Mouse (Mus musculus): ENCODE measurements around the gene Slc36a4. TPM values are rescaled to one million over a fixed set of nuclear protein-coding genes. Genes with fewer than 3 reads are reported as not detected.

Slc36a4 gene
- total RNA-seq (2021), result 10 to 100 TPM; 15.7 to 16.2 TPM

DNA sequence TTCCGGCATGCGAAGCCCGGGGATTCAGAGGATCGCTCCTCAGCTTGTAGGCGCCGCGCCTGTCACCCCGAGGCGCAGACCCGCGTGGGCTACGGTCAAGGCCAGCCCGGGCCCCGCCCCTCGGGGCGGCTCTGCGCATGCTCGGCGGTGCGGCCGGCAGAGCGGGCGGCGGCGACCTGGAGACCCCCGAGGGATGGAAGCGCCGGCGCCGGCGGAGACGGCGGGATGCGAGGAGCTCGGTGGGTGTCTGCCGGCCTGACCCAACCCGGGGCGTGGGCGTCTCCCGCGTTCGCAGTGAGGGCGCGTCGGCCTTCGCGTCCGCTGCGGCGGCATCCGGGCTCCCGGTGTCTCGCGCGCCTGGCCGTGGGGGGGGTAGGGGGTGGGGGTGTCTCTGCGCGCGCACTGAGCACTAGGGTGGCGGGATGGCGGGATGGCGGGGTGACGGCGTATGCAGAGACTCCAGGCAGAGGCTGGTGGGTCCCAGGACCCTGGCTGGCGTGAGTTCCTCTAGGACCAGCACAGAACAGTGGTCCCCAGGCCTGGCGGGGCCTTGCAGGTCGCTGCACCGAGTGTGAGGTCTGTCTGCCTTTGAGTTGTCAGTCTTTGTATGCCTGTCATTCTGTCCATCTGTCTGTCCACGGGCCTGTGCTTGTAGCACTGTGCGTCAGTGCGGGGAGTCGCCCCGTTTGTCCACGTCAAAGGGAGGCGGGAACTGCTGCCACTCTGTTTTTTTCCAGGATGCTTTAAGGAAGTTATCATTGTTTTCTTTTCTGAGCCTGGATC, at the start of gene Slc36a4:
Slc36a4 (plus strand) TSS at position 140 of the 783 bp plus-strand sequence.
- DNase-seq, result peak; percentile 80 to 82
- intact Hi-C loops (cut with DNase I), result loop anchor here (5.0 kb wide), 1 partner anchor 173 kb away; no protein-coding TSS in a partner anchor

GRCm38 (mm10) chr9:15664606-15665005, 44.9 kb upstream of the Slc36a4 start:
- DNase-seq, result no peak
- intact Hi-C loops (cut with DNase I), result no loop called here

GRCm38 (mm10) chr9:15669452-15669851, 40.1 kb upstream of the Slc36a4 start:
- intact Hi-C loops (cut with DNase I), result no loop called here
- no peak for DNase-seq

DNA sequence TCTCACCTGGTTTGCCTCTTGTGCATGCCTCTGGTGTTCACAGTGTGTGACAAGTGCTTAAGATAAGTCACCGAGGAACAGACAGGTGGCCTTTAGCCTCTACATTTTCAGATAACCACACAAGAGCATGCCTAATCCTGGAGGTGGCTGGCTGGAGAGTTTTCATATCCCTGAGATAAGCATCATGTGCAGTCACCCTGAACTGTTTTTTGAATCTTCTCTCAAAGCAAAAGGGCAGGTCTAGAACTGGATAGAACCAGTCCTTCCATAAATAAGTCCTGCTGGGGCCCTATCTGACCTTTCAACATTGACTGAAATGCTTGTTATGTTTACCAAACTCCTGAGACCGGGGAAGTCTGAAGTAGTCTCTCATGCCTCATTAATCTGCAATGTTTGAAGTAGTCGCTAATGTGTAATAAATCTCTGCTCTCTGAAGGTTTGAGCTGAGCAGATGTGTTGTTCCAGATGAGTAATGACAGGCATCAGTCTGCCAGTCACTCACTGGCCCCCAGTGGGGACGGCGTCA, 39.5 kb upstream of the Slc36a4 start:
- DNase-seq, result peak in 1 of 2 experiments; percentile 12
- intact Hi-C loops (cut with DNase I), result no loop called here

- intact Hi-C loops (cut with DNase I), result no loop called here
- no peak for DNase-seq
These were observed 37.3 kb upstream of the Slc36a4 start for GRCm38 (mm10) chr9:15672251-15672650.

DNA sequence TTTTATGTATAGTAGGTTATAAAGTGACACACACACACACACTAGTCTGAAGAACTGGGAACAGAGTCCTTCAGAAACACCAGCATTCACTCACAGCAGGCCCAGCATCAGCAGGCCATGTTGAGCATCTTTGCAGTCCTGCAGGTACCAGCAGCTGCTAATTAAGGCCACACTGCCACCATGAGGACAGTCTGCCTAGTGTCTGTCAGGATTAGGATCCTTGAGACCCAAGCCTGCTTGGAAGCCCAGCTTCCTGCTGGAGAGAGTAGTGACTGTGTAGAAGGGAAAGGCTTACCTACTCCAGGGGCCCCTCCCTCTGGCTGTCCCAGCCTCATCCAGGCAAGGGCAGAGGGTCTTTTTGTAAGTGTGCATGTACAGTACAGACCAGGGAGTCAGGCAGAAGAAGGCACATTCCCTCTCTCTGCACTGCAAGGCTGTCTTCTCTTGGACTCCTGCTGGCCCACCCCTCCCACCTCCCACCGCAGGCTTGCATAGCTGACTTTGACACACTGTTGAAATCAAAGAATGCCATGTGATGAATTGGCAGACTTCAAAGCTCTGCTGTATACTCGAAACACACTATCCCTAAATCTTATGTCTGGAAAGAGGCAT, 27.6 kb upstream of the Slc36a4 start:
- peak; percentile 85 to 87 for DNase-seq

GRCm38 (mm10) chr9:15685215-15685614, 24.3 kb upstream of the Slc36a4 start:
- intact Hi-C loops (cut with DNase I), result loop anchor here (1.0 to 10.0 kb wide), 2 partner anchors 195 to 1580 kb away; no protein-coding TSS in a partner anchor
- DNase-seq, result peak; percentile 77 to 89

More for the DNA sequence above, 27.6 kb upstream of the Slc36a4 start:
- intact Hi-C loops (cut with DNase I), result loop anchor here (1.0 to 10.0 kb wide), 4 partner anchors 145 to 1583 kb away; no protein-coding TSS in a partner anchor

DNA sequence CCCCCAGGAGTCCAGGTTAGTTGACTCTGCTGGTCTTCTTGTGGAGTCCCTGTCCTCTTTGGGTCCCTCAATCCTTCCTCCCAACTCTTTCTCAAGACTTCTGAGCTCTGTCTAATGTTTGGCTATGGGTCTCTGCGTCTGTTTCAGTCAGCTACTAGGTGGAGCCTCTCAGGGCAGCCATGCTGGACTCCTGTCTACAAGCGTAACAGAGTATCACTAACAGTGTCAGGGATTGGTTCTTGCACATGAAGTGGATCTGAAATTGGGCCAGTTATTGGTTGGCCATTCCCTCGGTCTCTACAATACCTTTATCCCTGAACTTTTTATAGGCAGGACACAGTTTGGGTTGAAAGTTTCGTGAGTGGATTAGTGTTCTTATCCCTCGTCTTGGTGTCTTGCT, 22.2 kb upstream of the Slc36a4 start:
- intact Hi-C loops (cut with DNase I), result loop anchor here (10.0 kb wide), 1 partner anchor 1577 kb away; no protein-coding TSS in a partner anchor
- DNase-seq, result no peak

DNA sequence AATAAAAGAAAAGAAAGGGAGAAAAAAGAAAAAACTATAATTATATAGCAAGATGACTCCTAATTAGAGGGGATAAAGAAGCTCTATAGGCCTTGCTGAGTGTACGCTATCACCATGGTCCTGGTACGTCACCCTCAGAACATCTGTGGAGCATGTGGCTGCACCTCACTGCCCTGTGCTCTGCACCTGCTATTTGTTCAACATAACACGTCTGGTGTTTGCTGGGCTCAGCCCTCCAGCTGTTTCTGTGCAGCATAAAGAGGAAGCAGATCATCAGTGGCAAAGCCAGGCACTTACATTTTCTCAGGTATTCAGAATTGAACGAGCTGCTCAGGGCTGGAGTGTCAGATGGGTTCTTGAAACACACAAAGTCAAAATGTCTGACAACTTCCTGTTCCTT, 15.7 kb upstream of the Slc36a4 start:
- intact Hi-C loops (cut with DNase I), result no loop called here
- DNase-seq, result no peak

DNA sequence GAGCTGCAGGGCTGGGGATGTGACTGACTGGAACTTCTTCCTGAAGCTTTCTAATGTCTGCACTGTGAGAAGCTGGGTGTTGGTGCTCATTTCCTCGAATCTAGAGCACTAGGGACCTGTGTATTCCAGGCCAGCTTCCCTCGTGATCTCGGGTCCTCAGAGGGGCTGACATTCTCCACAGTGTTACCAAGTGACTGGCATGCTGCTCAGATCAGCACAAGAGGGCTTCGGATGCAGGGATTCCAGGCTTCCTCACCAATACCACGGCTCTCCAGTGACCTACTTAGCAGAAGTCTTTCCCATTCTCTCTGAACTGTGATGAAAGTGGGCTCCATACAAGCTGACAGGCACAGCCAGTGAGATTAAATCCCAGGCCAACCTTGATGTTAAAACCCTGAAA, 14.5 kb upstream of the Slc36a4 start:
- intact Hi-C loops (cut with DNase I), result no loop called here
- DNase-seq, result no peak

DNA sequence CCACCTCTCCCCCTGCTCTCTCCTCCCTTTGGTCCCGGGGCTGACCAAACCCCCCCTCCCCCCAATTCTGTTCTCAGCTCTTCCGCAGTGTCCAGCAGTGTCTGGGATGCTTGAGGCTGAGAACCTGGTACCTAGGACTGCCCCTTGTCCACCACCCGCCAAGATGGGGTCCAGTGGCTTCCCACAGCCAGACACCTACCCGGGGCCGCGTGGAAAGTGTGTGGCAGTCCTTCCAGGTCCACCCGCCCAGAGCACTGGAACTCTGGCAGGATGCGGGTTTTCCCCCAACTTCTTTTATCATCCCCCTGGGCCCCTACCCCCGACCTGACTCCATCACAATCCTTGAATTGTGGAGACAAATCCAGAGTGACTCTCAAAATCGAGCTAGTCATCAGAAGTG, 3.8 kb upstream of the Slc36a4 start:
- intact Hi-C loops (cut with DNase I), result loop anchor here (5.0 kb wide), 1 partner anchor 177 kb away; no protein-coding TSS in a partner anchor

GRCm38 (mm10) chr9:15708979-15709598, 449 bp upstream of the Slc36a4 start:
- intact Hi-C loops (cut with DNase I), result loop anchor here (5.0 kb wide), 1 partner anchor 173 kb away; no protein-coding TSS in a partner anchor
- DNase-seq, result peak in 1 of 2 experiments; percentile 18

More for the DNA sequence above, 3.8 kb upstream of the Slc36a4 start:
- no peak for DNase-seq

DNA sequence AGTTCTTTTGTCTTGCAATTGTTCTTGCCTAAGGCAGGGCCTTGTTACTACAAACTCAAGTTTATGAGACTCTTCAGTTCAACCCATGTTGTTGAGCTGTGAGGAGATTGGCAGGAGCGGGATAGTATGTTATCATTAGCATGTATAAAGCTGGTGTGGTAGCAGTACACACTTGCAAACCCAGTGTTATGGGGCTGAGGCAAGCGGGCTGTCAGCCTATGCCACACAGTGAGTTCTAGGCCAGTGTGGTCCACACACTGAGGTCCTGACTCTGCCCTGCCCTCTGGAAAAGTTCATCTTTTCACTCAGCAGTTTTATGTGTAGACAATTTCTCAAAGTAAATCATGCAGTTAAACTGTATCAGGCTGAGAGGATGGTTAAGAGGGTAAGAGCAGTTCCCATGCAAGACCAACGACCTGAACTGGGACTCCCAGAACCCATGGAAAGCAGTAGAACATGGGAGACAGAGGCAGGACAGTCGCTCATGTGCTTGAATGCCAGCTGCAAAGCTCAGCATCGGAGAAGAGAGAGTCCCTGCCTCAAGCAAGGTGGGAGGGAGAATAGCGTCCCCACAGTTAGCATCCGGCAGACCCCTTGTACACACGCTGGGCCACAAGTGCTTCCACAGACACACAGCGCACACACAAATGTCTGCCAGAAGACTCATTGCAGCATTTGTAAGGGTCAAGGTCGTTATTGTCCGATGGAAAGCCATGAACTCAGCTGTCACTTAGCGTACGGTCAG, 1.5 kb downstream of the Slc36a4 start:
- DNase-seq, result no peak
- intact Hi-C loops (cut with DNase I), result no loop called here

DNA sequence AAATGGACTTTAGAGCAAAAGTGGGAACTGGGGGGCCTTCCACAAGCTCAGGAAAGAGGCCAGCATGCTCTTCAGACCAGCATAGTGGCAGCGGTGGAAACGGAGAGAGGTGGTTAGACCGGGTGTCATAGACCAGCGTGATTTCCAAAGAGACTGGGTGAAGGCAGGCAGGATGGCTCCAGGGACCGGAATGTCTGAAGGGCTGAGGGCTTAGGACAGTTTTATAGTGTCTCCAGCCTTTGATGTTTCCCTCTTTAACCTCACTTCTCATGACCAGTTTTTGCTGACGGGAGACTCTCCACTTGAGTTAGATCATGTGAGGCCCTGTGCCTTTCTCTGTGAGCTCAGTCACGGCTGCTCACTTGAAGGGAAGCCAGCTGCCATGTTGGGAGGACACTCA, 2.1 kb downstream of the Slc36a4 start:
- no peak for DNase-seq
- intact Hi-C loops (cut with DNase I), result no loop called here

DNA sequence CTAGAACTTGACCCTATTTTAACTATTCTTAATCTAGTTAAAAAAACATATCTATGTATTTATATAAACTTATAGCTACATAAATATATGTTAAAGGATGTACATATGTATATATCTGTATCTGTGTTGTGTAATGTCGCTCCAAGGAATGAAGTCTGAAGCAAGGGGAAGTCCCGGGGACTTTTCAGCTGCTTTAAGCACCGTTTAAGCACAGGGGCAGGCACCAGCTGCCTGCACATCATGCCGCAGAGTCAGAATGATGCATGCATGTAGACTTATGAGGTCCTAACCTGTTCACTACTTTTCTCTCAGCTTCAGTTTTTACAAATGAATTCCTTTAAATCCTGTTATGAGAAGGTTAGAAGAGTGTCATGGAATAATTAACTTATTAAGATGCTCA, 5.3 kb downstream of the Slc36a4 start:
- intact Hi-C loops (cut with DNase I), result no loop called here
- DNase-seq, result no peak

- intact Hi-C loops (cut with DNase I), result no loop called here
- DNase-seq, result no peak
These were observed 5.9 kb downstream of the Slc36a4 start for GRCm38 (mm10) chr9:15715193-15715989.

- intact Hi-C loops (cut with DNase I), result no loop called here
- no peak for DNase-seq
These were observed 7.8 kb downstream of the Slc36a4 start for GRCm38 (mm10) chr9:15717363-15717762.

DNA sequence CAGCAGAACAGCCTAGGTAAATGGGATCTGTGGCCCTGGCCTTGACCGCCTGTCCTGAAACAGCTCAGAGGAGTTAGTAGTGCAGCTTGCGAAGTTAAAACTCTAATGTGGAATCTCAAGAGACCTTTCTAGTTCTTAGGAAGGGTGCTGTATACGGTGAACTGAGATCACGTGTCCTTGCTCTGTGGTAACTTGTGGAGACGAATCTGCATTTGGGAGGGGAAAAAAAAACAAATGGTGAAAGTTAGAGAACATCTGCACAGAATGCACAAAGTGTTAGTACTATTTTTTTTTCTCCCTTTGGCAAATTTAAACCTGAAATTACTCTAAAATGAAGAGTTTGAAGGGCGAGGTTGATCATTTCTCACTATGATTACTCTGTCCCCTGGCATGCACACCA, 8.8 kb downstream of the Slc36a4 start:
- no peak for DNase-seq
- intact Hi-C loops (cut with DNase I), result no loop called here

DNA sequence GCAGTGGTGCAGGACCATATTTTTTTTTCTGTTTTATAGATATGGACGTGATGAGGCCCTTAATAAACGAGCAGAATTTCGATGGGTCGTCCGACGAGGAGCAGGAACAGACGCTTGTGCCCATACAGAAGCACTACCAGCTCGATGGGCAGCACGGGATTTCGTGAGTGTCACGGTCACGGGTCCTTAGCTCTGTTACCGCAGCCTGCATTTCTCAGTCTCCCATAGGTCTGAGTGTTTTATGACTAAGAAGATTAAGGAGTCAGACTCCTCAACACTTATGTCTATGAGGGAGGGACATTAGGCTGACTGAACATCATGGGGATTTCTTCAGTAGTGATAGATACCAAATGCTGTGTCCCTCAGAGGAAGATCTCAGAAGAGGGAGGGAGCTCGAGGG, 10.1 kb downstream of the Slc36a4 start:
- intact Hi-C loops (cut with DNase I), result no loop called here
- DNase-seq, result no peak

DNA sequence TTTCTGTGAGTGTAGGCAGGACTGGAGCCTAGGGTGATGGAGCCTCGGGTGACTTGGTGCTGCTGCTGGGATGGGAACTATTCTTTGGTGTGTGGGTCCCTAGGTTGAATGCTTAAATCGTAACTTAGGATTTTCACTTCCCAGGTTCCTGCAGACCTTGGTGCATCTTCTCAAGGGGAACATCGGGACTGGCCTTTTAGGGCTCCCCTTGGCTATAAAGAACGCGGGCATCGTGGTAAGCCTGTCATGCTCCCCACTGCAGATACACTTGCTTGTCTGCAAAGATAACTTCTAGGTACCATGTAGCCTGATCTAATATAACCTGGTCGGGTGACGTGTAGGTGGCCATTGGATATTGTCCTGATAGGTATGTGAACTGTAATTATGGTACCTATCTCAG, 11.0 kb downstream of the Slc36a4 start:
- intact Hi-C loops (cut with DNase I), result no loop called here

More for the DNA sequence above, 11.0 kb downstream of the Slc36a4 start:
- no peak for DNase-seq

All from heart, postnatal 10 days (tissue).